Mouse (Mus musculus) liver, embryonic 11.5 days (tissue): Measurements from ENCODE around the gene Gm13275. TPM values are rescaled to one million over a fixed set of nuclear protein-coding genes. Genes with fewer than 3 reads are reported as not detected.
A peak's percentile ranks its signal among the peaks of the same experiment; 100 is the strongest.
"Not testable (repeated sequence)": the region's sequence is repeated elsewhere in the genome, so short reads cannot be mapped to it uniquely, and the experiment has no call there.

Experiments used
- ATAC-seq: fragments of 200-750 bp; cut with Nextera tagmentation; replicated peaks from 2 replicates; pipeline ENCODE4 v1.8.0; 2017; ENCODE audit warnings: moderate number of reproducible peaks, mild to moderate bottlenecking, moderate TSS enrichment, moderate library complexity; ENCODE audit not compliant: low FRiP score
- DNase-seq: peaks from one replicate; pipeline ENCODE4 v3.0.0-alpha.2; 2017; ENCODE audit warnings: low spot score
- H3K27ac ChIP-seq: fragments of 300-500 bp; sonication (generic); 2 replicates; pipeline ENCODE4 v1.5.1; 2014; ENCODE audit warnings: mild to moderate bottlenecking, low read depth, low read length, control low read depth
- H3K27me3 ChIP-seq: fragments of 300-500 bp; sonication (generic); replicated peaks from 2 replicates; pipeline ENCODE4 v1.6.1; 2014; ENCODE audit warnings: low read length, mixed read lengths; ENCODE audit not compliant: control insufficient read depth, insufficient read depth
- H3K36me3 ChIP-seq: fragments of 300-500 bp; sonication (generic); 2 replicates; pipeline ENCODE4 v1.6.1; 2014; ENCODE audit warnings: mild to moderate bottlenecking, low read length, moderate library complexity, mixed read lengths; ENCODE audit not compliant: control insufficient read depth, insufficient read depth
- H3K4me1 ChIP-seq: fragments of 300-500 bp; sonication (generic); replicated peaks from 2 replicates; pipeline ENCODE4 v1.6.1; 2014; ENCODE audit warnings: low read length, mixed read lengths; ENCODE audit not compliant: control insufficient read depth, insufficient read depth
- H3K4me2 ChIP-seq: fragments of 300-500 bp; sonication (generic); 2 replicates; pipeline ENCODE4 v1.6.1; 2014; ENCODE audit warnings: mild to moderate bottlenecking, control low read depth, moderate library complexity
- H3K4me3 ChIP-seq: fragments of 300-500 bp; sonication (generic); 2 replicates; pipeline ENCODE4 v1.5.1; 2014; ENCODE audit warnings: low read depth, low read length, control low read depth
- H3K9ac ChIP-seq: fragments of 300-500 bp; sonication (generic); 2 replicates; pipeline ENCODE4 v1.6.1; 2014; ENCODE audit warnings: low read depth, low read length, control low read depth
- H3K9me3 ChIP-seq: fragments of 300-500 bp; sonication (generic); 2 replicates; pipeline ENCODE4 v1.6.1; 2016; ENCODE audit warnings: low read length, inconsistent platforms, mixed read lengths; ENCODE audit not compliant: control insufficient read depth
- WGBS: fragments of 180-500 bp; shearing (Covaris S2); extraction: QIAGEN DNeasy Blood & Tissue Kit; methylation state at CpG from one replicate; pipeline ENCODE4 v1.1.7; 2014; 5-methylcytosine and 5-hydroxymethylcytosine counted together
- polyA plus RNA-seq: library from polyadenylated mRNA; unstranded; fragments of >200 nt; fragmentation: Nextera tagmentation; extraction: Ambion mirVana; gene quantifications from 2 replicates; pipeline ENCODE4 v1.2.1, GENCODE M21; 2014

Gm13275 gene
- polyA plus RNA-seq = not detected in 2 replicates

DNA sequence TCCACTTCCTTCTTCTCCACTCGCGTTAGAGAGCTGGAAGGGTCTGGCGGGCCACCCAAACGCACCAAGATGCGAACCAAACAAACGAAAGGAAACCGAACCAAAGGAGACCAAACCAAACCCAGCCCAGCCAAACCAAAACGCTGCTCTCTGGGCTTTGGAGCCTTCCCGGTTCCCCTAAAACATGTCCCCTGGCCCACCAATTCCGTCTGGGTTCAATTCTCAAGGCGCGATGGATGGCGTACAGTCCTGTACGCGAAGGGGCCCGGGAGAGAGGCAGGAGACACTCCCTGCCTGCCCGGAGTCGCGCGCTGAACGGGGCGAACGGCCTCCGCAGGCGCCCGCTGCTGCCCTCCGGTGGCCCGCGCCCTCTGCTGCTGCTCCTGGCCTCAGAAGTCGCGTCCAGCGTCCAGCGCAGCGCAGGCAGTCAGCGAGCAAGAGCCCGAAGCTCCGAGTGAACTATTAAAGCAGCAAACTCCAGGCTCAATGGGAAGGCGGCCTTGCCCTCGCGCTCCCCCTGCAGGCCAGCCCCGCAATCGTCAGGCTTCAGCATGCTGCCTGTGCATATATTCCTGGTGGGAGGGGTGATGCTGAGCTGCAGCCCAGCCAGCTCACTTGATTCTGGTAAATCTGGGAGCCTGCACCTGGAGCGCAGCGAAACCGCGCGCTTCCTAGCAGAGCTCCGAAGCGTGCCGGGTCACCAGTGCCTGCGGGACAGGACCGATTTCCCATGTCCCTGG is at the start of gene Gm13275:
Gene Gm13275 (plus strand): TSS at position 552 of the 740 bp plus-strand sequence.
- 0% methylated on average over 6 of the region's 52 CpGs for WGBS
- not testable (repeated sequence) for H3K36me3 ChIP-seq, H3K27ac ChIP-seq, H3K27me3 ChIP-seq, H3K4me1 ChIP-seq, H3K4me2 ChIP-seq, H3K9ac ChIP-seq, H3K9me3 ChIP-seq, DNase-seq, ATAC-seq, H3K4me3 ChIP-seq

DNA sequence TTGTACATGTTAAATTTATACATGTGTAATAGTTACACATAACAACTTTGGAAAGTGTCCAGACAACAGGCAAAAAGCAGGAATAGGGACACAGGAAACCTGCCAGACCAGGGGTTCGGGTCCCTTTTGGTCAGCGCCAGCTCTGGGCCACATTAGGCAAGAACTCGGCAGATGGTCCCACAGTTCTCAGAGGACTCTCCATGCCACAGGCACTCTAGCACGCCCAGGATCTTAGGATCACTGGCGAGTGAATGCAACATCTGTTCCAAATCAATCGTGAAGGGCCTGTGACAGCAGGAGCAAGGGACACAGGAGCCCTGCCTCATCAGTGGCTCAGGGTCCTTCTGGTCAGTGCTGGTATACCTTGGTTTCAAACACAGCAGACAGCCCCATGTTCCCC is 44.4 kb upstream of the Gm13275 start:
- Histone ChIP-seq H3K9me3 (no peaks in the 10 kb centered on the region), H3K9ac (no peak overlapping the region), H3K4me3 (no peak overlapping the region), H3K36me3 (no peaks in the 10 kb centered on the region), H3K4me2 (no peak overlapping the region), H3K27me3 (no peaks in the 10 kb centered on the region), H3K27ac (no peak overlapping the region), H3K4me1 (no peaks in the 10 kb centered on the region)
- no peak for ATAC-seq
- DNase-seq = no peak
- whole genome bisulfite sequencing = 60% methylated on average over 6 of the region's 6 CpGs

DNA sequence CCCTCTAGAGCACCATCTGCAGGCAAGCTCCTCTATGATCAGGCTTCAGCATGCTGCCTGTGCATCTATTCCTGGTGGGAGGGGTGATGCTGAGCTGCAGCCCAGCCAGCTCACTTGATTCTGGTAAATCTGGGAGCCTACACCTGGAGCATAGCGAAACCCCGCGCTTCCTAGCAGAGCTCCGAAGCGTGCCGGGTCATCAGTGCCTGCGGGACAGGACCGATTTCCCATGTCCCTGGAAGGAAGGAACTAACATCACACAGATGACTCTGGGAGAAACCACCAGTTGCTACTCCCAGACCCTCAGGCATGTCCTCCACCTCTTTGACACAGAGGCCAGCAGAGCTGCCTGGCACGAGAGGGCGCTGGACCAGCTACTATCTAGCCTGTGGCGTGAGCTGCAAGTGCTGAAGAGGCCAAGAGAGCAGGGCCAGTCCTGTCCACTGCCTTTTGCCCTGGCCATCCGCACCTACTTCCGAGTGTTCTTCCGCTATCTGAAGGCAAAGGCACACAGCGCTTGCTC is 39.4 kb upstream of the Gm13275 start, which contains the start of gene Gm13271:
Gene Gm13271 (plus strand): TSS at position 51 of the 523 bp plus-strand sequence.
- WGBS = 66% methylated on average over 14 of the region's 15 CpGs
- H3K27ac ChIP-seq, DNase-seq: not testable (repeated sequence)

DNA sequence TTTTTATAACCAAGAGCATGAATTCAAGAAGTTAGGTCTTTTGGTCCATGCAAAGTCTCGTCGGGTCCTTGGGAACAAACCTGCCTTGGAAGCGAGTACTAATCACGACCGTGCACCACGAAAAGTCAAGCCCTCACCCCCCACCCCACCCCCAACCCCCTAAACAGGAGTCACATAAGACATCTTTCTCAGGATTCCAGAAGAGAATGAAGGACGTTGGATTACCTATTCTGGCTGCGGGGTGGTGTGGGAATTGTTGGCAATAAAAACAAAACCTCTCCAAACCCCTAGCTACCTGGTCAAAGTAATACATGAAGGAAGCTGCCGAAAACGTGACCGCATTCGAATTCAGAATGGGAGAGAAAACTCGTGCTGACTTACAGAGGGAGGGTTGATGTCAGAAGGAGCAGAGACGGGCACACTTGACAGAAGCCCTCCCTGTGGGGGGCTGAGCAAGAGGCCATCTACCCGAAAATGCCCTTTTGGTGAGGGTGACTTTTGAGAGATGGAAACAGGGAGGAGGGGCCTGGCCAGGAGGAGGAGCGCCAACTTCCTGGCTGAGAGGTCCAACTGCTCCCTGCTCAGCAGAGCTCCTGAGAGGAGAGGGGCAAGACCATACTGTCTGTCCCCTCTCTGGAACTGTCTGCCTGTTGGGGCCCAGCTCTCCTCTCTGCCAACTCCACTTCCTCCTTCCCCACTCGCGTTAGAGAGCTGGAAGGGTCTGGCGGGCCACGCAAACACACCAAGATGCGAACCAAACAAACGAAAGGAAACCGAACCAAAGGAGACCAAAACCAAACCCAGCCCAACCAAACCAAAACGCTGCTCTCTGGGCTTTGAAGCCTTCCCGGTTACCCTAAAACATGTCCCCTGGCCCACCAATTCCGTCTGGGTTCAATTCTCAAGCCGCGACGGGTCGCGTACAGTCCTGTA is 37.4 kb upstream of the Gm13275 start:
- H3K4me1 ChIP-seq, H3K36me3 ChIP-seq, H3K27me3 ChIP-seq, ATAC-seq, H3K9me3 ChIP-seq: not testable (repeated sequence)
- WGBS = 11% methylated on average over 28 of the region's 31 CpGs
- peak; percentile 64 for DNase-seq
- H3K4me3 ChIP-seq = peak overlapping the region; percentile 58
- peak overlapping the region; percentile 90 for H3K27ac ChIP-seq
- peak overlapping the region; percentile 75 for H3K4me2 ChIP-seq
- peak overlapping the region; percentile 71 for H3K9ac ChIP-seq

More for the DNA sequence above, 39.4 kb upstream of the Gm13275 start, which contains the start of gene Gm13271:
- not testable (repeated sequence) for H3K9me3 ChIP-seq, ATAC-seq, H3K4me3 ChIP-seq, H3K9ac ChIP-seq, H3K36me3 ChIP-seq, H3K27me3 ChIP-seq, H3K4me1 ChIP-seq, H3K4me2 ChIP-seq

DNA sequence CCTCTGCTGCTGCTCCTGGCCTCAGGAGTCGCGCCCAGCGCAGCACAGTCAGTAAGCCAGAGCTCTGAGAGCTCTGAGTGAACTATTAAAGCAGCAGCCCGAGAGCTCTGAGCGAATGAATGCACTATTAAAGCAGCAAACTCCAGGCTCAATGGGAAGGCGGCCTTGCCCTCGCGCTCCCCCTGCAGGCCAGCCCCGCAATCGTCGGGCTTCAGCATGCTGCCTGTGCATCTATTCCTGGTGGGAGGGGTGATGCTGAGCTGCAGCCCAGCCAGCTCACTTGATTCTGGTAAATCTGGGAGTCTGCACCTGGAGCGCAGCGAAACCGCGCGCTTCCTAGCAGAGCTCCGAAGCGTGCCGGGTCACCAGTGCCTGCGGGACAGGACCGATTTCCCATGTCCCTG is 36.7 kb upstream of the Gm13275 start:
- Histone ChIP-seq H3K4me2 (peak overlapping the region; percentile 75), H3K27ac (peak overlapping the region; percentile 90), H3K4me3 (peak overlapping the region; percentile 58), H3K9ac (peak overlapping the region; percentile 71)
- DNase-seq = peak; percentile 79
- not testable (repeated sequence) for H3K4me1 ChIP-seq, H3K27me3 ChIP-seq, H3K9me3 ChIP-seq, H3K36me3 ChIP-seq
- peak; percentile 100 for ATAC-seq
- under 1% methylated on average over 16 of the region's 21 CpGs for WGBS

DNA sequence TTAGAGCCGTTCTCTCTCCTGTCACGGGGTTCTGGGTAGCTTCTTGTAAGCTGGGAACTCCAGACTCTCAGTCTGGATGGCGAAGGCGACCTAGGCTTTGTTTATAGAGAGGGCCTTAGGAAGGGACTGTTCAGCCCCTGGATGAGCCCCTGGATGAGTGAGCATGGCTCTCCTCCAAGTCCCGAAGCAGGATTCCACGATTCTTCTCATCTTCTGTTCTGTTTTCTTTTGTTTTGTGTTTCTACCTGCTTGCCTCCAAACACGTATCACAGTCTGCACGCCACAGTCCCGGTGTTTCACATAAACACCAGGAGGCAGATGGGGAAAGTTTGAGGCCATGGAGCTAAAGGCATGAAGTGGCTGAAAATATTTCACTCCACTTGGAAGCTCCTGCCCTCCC is 35.5 kb upstream of the Gm13275 start:
- H3K9ac ChIP-seq, DNase-seq, H3K4me3 ChIP-seq, H3K9me3 ChIP-seq, H3K4me2 ChIP-seq, H3K27ac ChIP-seq, ATAC-seq, H3K4me1 ChIP-seq, H3K36me3 ChIP-seq, H3K27me3 ChIP-seq: not testable (repeated sequence)
- 86% methylated on average over 9 of the region's 9 CpGs for WGBS

DNA sequence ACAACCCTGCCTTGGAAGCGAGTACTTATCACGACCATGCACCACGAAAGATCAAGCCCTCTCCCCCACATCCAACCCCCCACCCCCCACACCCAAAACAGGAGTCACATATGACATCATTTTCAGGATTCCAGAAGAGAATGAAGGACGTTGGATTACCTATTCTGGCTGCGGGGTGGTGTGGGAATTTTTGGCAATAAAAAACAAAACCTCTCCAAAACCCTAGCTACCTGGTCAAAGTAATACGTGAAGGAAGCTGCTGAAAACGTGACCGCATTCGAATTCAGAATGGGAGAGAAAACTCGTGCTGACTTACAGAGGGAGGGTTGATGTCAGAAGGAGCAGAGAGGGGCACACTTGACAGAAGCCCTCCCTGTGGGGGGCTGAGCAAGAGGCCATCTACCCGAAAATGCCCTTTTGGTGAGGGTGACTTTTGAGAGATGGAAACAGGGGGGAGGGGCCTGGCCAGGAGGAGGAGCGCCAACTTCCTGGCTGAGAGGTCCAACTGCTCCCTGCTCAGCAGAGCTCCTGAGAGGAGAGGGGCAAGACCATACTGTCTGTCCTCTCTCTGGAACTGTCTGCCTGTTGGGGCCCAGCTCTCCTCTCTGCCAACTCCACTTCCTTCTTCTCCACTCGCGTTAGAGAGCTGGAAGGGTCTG is 34.5 kb upstream of the Gm13275 start, which contains the start of gene Gm13283:
Gene Gm13283 (plus strand): TSS at position 510 of the 659 bp plus-strand sequence.
- ATAC-seq, H3K27me3 ChIP-seq, DNase-seq, H3K9me3 ChIP-seq, H3K9ac ChIP-seq, H3K4me1 ChIP-seq, H3K36me3 ChIP-seq, H3K27ac ChIP-seq: not testable (repeated sequence)
- 19% methylated on average over 11 of the region's 14 CpGs for WGBS
- H3K4me2 ChIP-seq = peak within 1 kb of the TSS; percentile 51
- H3K4me3 ChIP-seq = peak within 1 kb of the TSS; percentile 37

DNA sequence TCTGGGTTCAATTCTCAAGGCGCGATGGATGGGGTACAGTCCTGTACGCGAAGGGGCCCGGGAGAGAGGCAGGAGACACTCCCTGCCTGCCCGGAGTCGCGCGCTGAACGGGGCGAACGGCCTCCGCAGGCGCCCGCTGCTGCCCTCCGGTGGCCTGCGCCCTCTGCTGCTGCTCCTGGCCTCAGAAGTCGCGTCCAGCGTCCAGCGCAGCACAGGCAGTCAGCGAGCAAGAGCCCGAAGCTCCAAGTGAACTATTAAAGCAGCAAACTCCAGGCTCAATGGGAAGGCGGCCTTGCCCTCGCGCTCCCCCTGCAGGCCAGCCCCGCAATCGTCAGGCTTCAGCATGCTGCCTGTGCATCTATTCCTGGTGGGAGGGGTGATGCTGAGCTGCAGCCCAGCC is 33.9 kb upstream of the Gm13275 start:
- H3K27ac ChIP-seq, H3K36me3 ChIP-seq, ATAC-seq, H3K9me3 ChIP-seq, H3K9ac ChIP-seq, H3K27me3 ChIP-seq, H3K4me1 ChIP-seq: not testable (repeated sequence)
- under 1% methylated on average over 20 of the region's 28 CpGs for WGBS
- H3K4me2 ChIP-seq = peak overlapping the region; percentile 51
- peak; percentile 43 for DNase-seq
- H3K4me3 ChIP-seq = peak overlapping the region; percentile 37
